Mouse (Mus musculus) 416B (cell line): ENCODE results near the gene 4931409K22Rik.

Experiments
- DNase-seq: peaks from one replicate; pipeline ENCODE4 v3.0.0; 2011; ENCODE audit warnings: low read depth

The 4931409K22Rik gene

GRCm38 (mm10) chr5:24556709-24557108 is at the start of gene 4931409K22Rik:
4931409K22Rik (minus strand) TSS chr5:24556809.
- DNase-seq, result no peak

GRCm38 (mm10) chr5:24605980-24606665 is 49.5 kb upstream of the 4931409K22Rik start:
- DNase-seq, result no peak

DNA sequence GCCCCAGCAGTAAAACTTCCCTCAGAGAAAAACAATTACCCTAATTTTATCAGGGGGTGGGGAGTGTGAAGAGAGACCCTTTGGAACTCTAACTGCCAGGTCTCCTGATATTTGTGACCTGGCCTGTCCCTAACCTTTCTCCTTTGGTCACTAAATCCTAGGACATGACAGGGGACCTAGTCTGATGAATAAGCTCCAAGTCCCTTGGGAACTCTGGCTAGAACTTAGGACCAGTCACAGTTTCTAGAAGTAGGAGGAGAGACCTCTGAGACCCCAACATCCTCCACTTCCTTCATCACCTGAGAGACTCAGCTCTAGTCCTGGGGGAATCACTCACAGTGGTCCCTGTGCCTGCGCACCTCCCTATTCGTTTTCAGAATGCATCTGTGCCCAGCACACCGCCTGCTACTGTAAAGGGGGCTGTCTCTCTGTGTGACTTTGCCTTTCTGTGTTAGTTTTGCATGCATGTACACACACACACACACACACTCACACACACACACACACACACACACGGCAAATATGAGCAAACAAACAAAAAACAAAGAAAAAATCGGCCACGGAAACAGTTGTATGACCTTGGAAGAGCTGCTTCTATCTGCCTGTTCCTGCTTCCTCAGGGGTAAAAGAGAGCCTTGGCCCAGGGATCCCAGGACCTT is 48.8 kb upstream of the 4931409K22Rik start:
- DNase-seq, result no peak

DNA sequence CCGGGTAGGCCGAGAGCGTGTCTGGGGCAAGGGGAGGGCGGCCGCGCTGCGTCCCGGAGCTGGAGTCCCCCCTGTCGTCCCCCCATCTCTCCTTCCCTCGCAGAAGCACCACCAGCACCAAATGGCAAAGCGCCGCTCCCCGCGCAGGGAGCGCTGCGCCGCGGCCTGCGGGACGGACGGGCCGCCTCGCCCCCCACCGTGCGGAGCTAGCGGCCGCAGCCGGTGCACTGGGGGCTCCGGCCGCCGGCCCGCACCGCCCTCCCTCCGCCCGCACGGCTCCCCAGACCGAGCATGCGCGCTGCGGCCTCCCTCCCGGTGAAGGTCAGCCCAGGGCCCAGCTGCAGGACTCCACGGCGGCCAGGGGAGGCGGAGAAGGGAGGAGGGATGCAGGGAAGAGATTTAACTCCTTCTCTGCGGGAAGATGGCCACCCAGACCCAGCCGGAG is 48.1 kb upstream of the 4931409K22Rik start:
- no peak for DNase-seq

GRCm38 (mm10) chr5:24604080-24604655 is 47.6 kb upstream of the 4931409K22Rik start:
- no peak for DNase-seq

GRCm38 (mm10) chr5:24603431-24604010 is 46.9 kb upstream of the 4931409K22Rik start:
- no peak for DNase-seq

GRCm38 (mm10) chr5:24602751-24603343 is 46.2 kb upstream of the 4931409K22Rik start:
- no peak for DNase-seq

DNA sequence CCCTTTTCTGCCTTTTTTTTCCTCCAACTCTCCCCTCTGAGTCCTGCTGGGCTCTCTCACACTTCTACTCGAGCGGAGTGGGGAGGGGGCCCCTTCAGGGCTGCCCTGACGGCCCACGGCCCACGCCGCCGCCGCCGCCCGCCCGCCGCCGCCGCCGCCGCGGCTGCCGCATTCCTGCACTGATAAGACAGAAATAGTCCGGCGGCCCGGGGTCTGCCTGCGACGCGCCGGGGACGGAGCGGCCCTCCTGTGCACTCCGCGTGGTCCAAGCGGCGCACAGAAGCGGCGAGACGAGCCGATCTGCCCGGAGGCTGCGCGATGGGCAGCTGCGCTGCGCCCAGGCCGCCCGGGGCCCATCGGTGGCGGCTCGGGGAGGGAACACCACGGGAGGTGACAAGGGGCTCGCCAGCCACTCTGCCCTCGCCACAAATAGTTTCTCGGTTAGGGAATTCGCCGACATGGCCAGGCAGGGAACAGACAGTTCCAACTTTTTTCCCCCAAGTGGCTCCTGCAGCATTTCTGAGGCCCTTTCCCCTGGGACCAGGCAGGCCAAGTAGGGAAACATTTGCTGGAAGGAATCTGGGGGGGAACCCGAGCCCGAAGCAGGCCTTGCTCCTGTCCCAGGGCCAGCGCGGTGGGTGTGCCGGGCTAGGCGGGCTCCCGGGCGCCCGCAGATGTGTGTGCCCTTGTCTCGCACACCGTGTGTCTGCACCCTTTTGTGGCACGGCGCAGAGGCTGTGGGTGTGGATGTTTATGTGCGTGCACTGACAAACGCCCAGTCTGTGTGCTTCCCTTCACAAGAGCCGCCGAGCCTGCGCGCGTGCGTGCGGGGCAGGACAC is 45.5 kb upstream of the 4931409K22Rik start:
- DNase-seq, result no peak

DNA sequence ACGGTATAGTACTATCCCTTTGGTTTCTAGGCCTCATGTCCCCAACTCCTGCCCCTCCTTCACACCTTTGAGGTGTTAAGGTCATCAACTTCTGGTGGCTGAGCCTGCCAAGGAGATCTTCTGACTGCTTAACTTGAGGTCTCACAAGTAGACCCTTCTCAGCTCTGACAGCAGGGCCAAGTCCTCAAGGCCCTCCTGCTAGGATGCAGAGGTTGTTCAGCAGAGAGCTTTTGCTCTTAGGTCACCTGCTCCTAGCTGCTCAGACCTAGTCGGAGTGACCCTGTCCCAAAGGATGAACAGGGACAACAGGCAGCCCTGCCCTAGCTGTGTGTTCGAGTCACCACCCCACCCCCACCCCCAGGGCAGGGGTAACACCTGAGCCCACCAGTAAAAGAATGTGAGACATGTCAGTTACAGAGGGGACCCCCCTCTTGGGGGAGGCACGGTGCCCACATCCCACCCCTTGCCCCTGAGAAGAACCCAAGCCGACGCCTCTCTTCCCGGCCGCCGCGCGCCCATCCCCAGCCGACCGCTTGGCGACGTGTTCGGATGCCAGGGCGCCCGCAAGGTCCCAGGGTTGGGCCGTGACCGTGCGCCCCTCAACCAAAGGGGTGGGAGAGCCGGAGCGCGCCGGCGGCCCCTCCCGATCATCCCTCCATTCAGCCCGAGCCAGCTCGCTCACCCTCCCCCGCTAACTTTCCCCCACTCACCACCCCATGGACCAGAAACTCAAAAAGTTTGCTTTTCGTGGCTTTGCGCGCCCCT is 44.6 kb upstream of the 4931409K22Rik start:
- no peak for DNase-seq

- DNase-seq, result no peak
Observed at GRCm38 (mm10) chr5:24600236-24600635, 43.6 kb upstream of the 4931409K22Rik start.

GRCm38 (mm10) chr5:24599137-24599536 is 42.5 kb upstream of the 4931409K22Rik start:
- DNase-seq, result no peak

GRCm38 (mm10) chr5:24598570-24599006 is 42.0 kb upstream of the 4931409K22Rik start:
- no peak for DNase-seq

GRCm38 (mm10) chr5:24597901-24598569 is 41.4 kb upstream of the 4931409K22Rik start:
- DNase-seq, result no peak

GRCm38 (mm10) chr5:24597221-24597728 is 40.7 kb upstream of the 4931409K22Rik start:
- DNase-seq, result peak; percentile 87

- DNase-seq, result peak; percentile 66
Observed at GRCm38 (mm10) chr5:24596519-24597171, 40.0 kb upstream of the 4931409K22Rik start.

DNA sequence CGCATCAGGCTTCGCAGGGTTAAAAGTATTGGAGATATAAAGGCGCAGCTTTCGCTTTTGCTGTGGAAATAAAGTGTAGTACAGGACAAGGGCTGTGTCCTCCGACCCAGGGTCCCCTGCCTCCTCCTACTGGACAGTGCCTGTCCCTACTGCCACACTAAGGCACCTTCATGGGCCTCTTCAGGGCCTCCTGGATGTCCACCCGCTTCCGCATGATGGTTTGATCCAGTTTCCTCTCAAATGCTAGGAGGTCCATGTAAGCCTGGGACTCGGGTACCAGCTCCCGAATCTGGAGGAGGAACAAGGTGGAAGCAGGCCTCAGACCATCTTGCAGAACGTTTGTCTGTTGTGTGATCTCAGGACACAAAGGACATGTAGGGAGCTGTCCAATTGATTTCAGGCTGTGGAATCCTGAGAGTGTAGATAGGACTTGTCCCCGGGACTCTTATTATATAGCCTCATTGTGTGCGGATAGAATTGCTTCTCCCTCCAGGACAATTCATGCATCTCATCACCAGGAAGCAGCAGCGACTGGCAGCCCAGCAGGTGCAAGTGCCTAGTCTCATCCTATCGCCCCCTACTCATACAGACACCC is 39.3 kb upstream of the 4931409K22Rik start:
- no peak for DNase-seq

DNA sequence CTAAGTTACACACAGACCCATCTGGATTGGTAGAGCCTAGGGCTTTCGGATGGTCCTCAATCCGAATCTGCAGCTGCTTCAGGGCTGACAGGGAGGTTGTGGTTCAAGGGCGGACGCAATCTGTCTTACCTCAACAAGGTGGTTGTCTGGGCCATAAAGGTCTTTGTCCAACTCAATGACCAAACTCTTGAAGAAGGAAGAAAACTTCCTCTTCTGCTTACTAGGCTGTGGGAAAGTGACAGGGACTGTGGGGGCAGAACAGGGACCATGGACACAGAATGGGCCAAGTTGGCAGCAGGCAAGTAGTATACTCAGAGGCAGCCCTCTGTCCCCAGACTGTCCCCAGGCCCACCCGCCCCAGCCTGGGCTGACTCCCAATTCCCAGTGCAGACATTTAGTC is 38.7 kb upstream of the 4931409K22Rik start:
- no peak for DNase-seq

GRCm38 (mm10) chr5:24594346-24594745 is 37.7 kb upstream of the 4931409K22Rik start:
- DNase-seq, result no peak

DNA sequence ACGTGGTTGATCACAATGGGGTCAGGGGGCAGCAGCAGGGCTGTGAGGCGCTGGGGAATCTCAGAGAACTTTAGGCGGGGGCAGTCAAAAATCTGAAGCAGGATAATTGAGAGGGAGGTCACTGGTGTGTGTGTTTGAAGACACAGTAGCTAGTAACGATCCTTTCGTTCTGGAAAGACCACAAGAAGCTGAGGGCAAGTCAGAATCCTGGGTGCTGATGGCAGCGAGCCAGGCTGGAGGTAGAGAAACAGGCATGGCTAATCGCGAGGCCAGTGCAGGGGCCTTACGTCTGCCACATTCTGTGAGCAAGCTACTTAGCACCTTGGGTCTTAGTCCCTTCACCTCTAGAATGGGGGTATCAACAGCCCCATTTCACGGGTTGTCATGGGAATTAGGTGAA is 37.3 kb upstream of the 4931409K22Rik start:
- DNase-seq, result no peak
